Mouse (Mus musculus) myocyte (in vitro differentiated cells): ENCODE data around the gene Krt222. TPM values are rescaled to one million over a fixed set of nuclear protein-coding genes. Genes with fewer than 3 reads are reported as not detected.

Experiments
- H3K27me3 ChIP-seq: one replicate; pipeline ENCODE4 v1.6.1; 2011; ENCODE audit not compliant: control insufficient read depth, insufficient read depth, insufficient read length
- H3K36me3 ChIP-seq: one replicate; pipeline ENCODE4 v1.6.1; 2011; ENCODE audit not compliant: control insufficient read depth, insufficient read depth
- H3K4me2 ChIP-seq: one replicate; pipeline ENCODE4 v1.6.1; 2011; ENCODE audit warnings: low read depth, control low read depth
- H3K4me3 ChIP-seq: one replicate; pipeline ENCODE4 v1.5.1; 2011; ENCODE audit warnings: mild to moderate bottlenecking, control low read depth, moderate library complexity
- H3K79me2 ChIP-seq: one replicate; pipeline ENCODE4 v1.6.1; 2011; ENCODE audit not compliant: control insufficient read depth, insufficient read depth
- H3ac ChIP-seq: one replicate; pipeline ENCODE4 v1.6.1; 2011; ENCODE audit not compliant: control insufficient read depth, insufficient read length
- CEBPB ChIP-seq: IDR thresholded peaks from 2 replicates; pipeline ENCODE4 v1.6.1; 2011; ENCODE audit warnings: mild to moderate bottlenecking, moderate library complexity; ENCODE audit not compliant: poor library complexity, insufficient read depth, severe bottlenecking
- E2F4 ChIP-seq: IDR thresholded peaks from one replicate; pipeline ENCODE4 v1.6.1; 2011; ENCODE audit warnings: mild to moderate bottlenecking, control low read depth, moderate library complexity; ENCODE audit not compliant: insufficient read depth
- MAX ChIP-seq: IDR thresholded peaks from one replicate; pipeline ENCODE4 v1.6.1; 2011; ENCODE audit warnings: low read depth, mild to moderate bottlenecking, control low read depth
- MYOD1 ChIP-seq, 3 experiments: IDR thresholded peaks; one replicate each; pipeline ENCODE4 v1.6.1; 2011; ENCODE audit warnings: control low read depth in 2 of 3, low read depth in 2 of 3, mild to moderate bottlenecking in 2 of 3, moderate library complexity in 1 of 3; ENCODE audit not compliant: insufficient read length in 2 of 3, control insufficient read depth in 1 of 3
- MYOG ChIP-seq, 3 experiments: IDR thresholded peaks; one replicate each; pipeline ENCODE4 v1.6.1; 2011; ENCODE audit warnings: control low read depth in 2 of 3, low read depth in 2 of 3, mild to moderate bottlenecking in 2 of 3; ENCODE audit not compliant: insufficient read length in 2 of 3, control insufficient read depth in 1 of 3, insufficient read depth in 1 of 3
- POLR2A ChIP-seq: IDR thresholded peaks from one replicate; pipeline ENCODE4 v1.6.1; 2011; ENCODE audit warnings: low read depth, mild to moderate bottlenecking, control low read depth, moderate library complexity; ENCODE audit not compliant: insufficient read length
- POLR2AphosphoS2 ChIP-seq: IDR thresholded peaks from one replicate; pipeline ENCODE4 v1.6.1; 2011; ENCODE audit warnings: low read depth, control low read depth; ENCODE audit not compliant: insufficient read length
- REST ChIP-seq: IDR thresholded peaks from one replicate; pipeline ENCODE4 v1.6.1; 2011; ENCODE audit warnings: mild to moderate bottlenecking, control low read depth, moderate library complexity; ENCODE audit not compliant: insufficient read depth, insufficient read length
- SRF ChIP-seq: IDR thresholded peaks from one replicate; pipeline ENCODE4 v1.6.1; 2011; ENCODE audit warnings: low read depth; ENCODE audit not compliant: control insufficient read depth, insufficient read length
- TCF12 ChIP-seq: IDR thresholded peaks from one replicate; pipeline ENCODE4 v1.6.1; 2011; ENCODE audit warnings: mild to moderate bottlenecking, control low read depth; ENCODE audit not compliant: poor library complexity, insufficient read depth, severe bottlenecking
- TCF3 ChIP-seq: IDR thresholded peaks from one replicate; pipeline ENCODE4 v1.6.1; 2011; ENCODE audit warnings: low read depth, control low read depth; ENCODE audit not compliant: insufficient read length
- USF1 ChIP-seq: IDR thresholded peaks from one replicate; pipeline ENCODE4 v1.6.1; 2011; ENCODE audit warnings: low read depth, mild to moderate bottlenecking, control low read depth, moderate library complexity
- polyA plus RNA-seq: library from polyadenylated mRNA; unstranded; fragments of >200 nt; fragmentation: generic; extraction: Trizol; gene quantifications from one replicate; pipeline ENCODE4 v1.2.1, GENCODE M21; 2012; ENCODE audit warnings: missing spikeins

Krt222 gene
- polyA plus RNA-seq: 0.06 TPM

DNA sequence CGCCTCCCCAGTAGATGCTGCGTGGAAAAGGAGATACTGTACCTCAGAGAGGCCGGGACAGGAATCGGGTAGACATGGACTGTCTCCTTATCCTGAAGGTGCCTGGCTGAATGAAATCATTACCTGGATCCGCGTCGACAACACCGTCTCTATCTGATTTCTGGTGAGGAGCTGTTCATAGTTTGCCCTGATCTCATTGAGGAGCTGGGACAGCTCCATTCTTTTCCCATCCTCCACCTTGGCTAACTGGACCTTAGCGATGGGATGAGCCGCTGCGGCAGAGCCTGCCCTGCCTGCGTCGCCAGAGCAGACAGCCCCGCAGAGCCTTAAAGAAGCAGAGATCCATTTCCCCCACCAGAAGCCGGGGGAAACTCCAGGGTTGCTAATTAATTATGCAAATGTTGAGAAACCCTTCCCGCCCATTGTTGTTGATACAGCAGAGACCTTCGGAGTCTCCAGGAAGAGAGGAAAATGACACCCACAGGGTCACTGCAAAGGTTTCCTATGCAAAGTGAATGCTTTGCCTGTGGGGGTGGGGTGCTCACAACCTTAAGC, at the start of gene Krt222:
Gene Krt222 (minus strand): TSS at position 266 of the 555 bp plus-strand sequence.
- Histone ChIP-seq H3K36me3 (no peaks in the 10 kb centered on the region), H3K27me3 (peaks cover 44% of the 10 kb centered on the region), H3K79me2 (no peaks in the 10 kb centered on the region), H3K4me3 (no peak within 1 kb of the TSS), H3K4me2 (no peak within 1 kb of the TSS), H3ac (no peak within 1 kb of the TSS)
- TF ChIP-seq MYOD1 (IDR thresholded peaks at IDR 0.05; ENCODE audit: control insufficient read depth in 1 of 3, insufficient read length in 2 of 3, low read depth in 2 of 3) (no peak), POLR2AphosphoS2 (no peak), POLR2A (no peak), CEBPB (no peak), USF1 (no peak), SRF (no peak), E2F4 (no peak), TCF3 (no peak), TCF12 (no peak), MAX (no peak), MYOG (IDR thresholded peaks at IDR 0.05; ENCODE audit: control insufficient read depth in 1 of 3, insufficient read depth in 1 of 3, insufficient read length in 2 of 3, low read depth in 2 of 3) (no peak), REST (no peak)

DNA sequence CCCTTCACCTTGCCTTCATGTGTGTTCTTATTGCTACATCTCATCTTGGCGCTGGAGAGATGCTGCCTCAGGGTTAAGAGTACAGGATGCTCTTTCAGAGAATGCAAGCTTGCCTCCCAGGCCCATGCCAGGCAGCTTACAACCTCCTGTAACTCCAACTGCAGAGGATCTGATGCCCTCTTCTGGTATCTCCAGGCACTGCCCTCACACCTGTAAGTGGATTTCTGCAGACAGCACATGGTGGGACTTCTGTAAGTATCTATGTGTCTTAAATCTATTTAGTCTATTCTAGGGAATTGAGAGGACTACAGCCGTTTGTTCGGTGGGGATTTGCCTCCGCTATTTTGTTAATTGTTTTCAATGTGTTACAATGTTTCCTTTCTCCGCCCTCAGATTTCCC, 49.0 kb upstream of the Krt222 start:
- H3K27me3 ChIP-seq: peaks cover 12% of the 10 kb centered on the region
- TF ChIP-seq USF1: no peak
- no peak for TF ChIP-seq E2F4
- no peak for TF ChIP-seq MYOG (IDR thresholded peaks at IDR 0.05; ENCODE audit: control insufficient read depth in 1 of 3, insufficient read depth in 1 of 3, insufficient read length in 2 of 3, low read depth in 2 of 3)
- TF ChIP-seq SRF: no peak
- no peak for TF ChIP-seq CEBPB
- TF ChIP-seq POLR2AphosphoS2: no peak
- TF ChIP-seq POLR2A: no peak
- no peak for TF ChIP-seq MAX
- no peak for TF ChIP-seq TCF12
- no peak for TF ChIP-seq MYOD1 (IDR thresholded peaks at IDR 0.05; ENCODE audit: control insufficient read depth in 1 of 3, insufficient read length in 2 of 3, low read depth in 2 of 3)
- no peak for TF ChIP-seq TCF3
- no peak for TF ChIP-seq REST
- H3K4me2 ChIP-seq: no peak overlapping the region

DNA sequence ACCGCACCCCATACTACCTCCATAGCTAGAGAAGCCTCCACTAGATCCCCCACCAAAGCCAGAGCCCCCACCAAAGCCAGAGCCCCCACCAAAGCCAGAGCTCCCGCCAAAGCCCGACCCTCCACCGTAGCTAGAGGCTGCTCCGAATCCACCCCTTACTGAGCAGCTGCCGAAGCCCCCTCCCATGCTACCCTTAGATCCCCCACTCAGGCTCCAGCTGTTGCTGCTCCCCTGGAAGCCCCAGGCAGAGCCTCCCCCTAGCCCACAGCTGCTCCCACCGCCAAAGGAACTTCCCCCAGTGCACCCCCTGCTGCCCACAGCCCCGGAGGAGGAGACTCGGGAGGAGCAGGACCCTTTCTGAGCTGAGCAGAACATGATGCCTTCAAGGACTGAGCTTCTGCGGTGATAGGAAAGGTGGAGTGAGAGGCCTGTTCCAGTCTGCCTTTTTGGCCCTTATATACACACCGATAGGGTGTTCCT, 41.0 kb upstream of the Krt222 start, which contains the start of gene Krt24:
Gene Krt24 (minus strand): TSS at position 430 of the 480 bp plus-strand sequence.
- Histone ChIP-seq H3K4me3 (no peak within 1 kb of the TSS), H3K36me3 (no peaks in the 10 kb centered on the region), H3K27me3 (peaks cover 51% of the 10 kb centered on the region), H3K4me2 (no peak within 1 kb of the TSS), H3ac (no peak within 1 kb of the TSS), H3K79me2 (no peaks in the 10 kb centered on the region)
- TF ChIP-seq USF1 (no peak), MYOG (IDR thresholded peaks at IDR 0.05; ENCODE audit: control insufficient read depth in 1 of 3, insufficient read depth in 1 of 3, insufficient read length in 2 of 3, low read depth in 2 of 3) (no peak), MAX (no peak), CEBPB (no peak), POLR2AphosphoS2 (no peak), TCF12 (no peak), SRF (no peak), MYOD1 (IDR thresholded peaks at IDR 0.05; ENCODE audit: control insufficient read depth in 1 of 3, insufficient read length in 2 of 3, low read depth in 2 of 3) (no peak), E2F4 (no peak), POLR2A (no peak), REST (no peak), TCF3 (no peak)

More for the DNA sequence above, 49.0 kb upstream of the Krt222 start:
- Histone ChIP-seq H3K79me2 (no peaks in the 10 kb centered on the region), H3ac (no peak overlapping the region), H3K4me3 (no peak overlapping the region), H3K36me3 (no peaks in the 10 kb centered on the region)

DNA sequence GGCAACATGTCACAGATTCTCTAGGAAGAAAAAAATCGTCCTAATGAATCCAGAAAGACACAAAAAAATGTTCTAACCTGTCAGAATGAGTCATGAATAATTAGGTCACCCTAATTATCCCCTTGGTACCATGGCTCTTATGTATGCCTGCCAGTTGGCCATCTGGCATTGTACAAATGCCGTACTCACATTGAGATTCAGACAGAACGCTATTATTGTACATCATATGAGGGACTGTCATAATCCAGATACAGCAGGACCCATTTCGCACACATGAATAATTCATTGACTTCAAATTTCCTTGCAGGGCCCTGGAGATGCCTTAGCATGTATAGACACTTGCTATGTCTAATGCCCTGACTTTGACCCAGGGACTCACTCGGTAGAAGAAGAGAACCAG, 40.1 kb upstream of the Krt222 start:
- Histone ChIP-seq H3K4me3 (no peak overlapping the region), H3ac (no peak overlapping the region), H3K27me3 (peaks cover 56% of the 10 kb centered on the region), H3K36me3 (no peaks in the 10 kb centered on the region), H3K4me2 (no peak overlapping the region), H3K79me2 (no peaks in the 10 kb centered on the region)
- TF ChIP-seq POLR2AphosphoS2: no peak
- no peak for TF ChIP-seq E2F4
- TF ChIP-seq TCF3: no peak
- TF ChIP-seq TCF12: no peak
- no peak for TF ChIP-seq CEBPB
- TF ChIP-seq SRF: no peak
- TF ChIP-seq REST: no peak
- no peak for TF ChIP-seq MYOD1 (IDR thresholded peaks at IDR 0.05; ENCODE audit: control insufficient read depth in 1 of 3, insufficient read length in 2 of 3, low read depth in 2 of 3)
- no peak for TF ChIP-seq MAX
- no peak for TF ChIP-seq MYOG (IDR thresholded peaks at IDR 0.05; ENCODE audit: control insufficient read depth in 1 of 3, insufficient read depth in 1 of 3, insufficient read length in 2 of 3, low read depth in 2 of 3)
- TF ChIP-seq POLR2A: no peak
- TF ChIP-seq USF1: no peak
